Mouse (Mus musculus): ENCODE data around the gene Vip. TPM values are rescaled to one million over a fixed set of nuclear protein-coding genes. Genes with fewer than 3 reads are reported as not detected.

Vip gene
- polyA plus RNA-seq, 1 experiment = not detected

GRCm38 (mm10) chr10:5608874-5609273 lies 30.1 kb upstream of the Vip start:
- Histone ChIP-seq H3K4me3 (replicated peaks; ENCODE audit: control insufficient read depth, low read depth, low read length) (no peak overlapping the region), H3K27ac (ENCODE audit: control insufficient read depth, insufficient read depth, low read depth, low read length, poor library complexity) (no peak overlapping the region), H3K4me1 (ENCODE audit: control insufficient read depth, insufficient read depth, low read length) (no peaks in the 10 kb centered on the region)
- WGBS = 9% methylated on average over 3 of the region's 3 CpGs
- TF ChIP-seq CTCF (IDR thresholded peaks at IDR 0.05; ENCODE audit: control insufficient read depth, insufficient read depth, low read length) = no peak
- no peak for TF ChIP-seq POLR2A (IDR thresholded peaks at IDR 0.05; ENCODE audit: borderline replicate concordance, control insufficient read depth, low read depth, low read length)

- WGBS = 76% methylated on average over 13 of the region's 13 CpGs
- no peak overlapping the region for H3K27ac ChIP-seq (ENCODE audit: control insufficient read depth, insufficient read depth, low read depth, low read length, poor library complexity)
- H3K4me3 ChIP-seq (replicated peaks; ENCODE audit: control insufficient read depth, low read depth, low read length) = no peak overlapping the region
- H3K4me1 ChIP-seq (ENCODE audit: control insufficient read depth, insufficient read depth, low read length) = no peaks in the 10 kb centered on the region
- no peak for TF ChIP-seq POLR2A (IDR thresholded peaks at IDR 0.05; ENCODE audit: borderline replicate concordance, control insufficient read depth, low read depth, low read length)
- no peak for TF ChIP-seq CTCF (IDR thresholded peaks at IDR 0.05; ENCODE audit: control insufficient read depth, insufficient read depth, low read length)
Measured at GRCm38 (mm10) chr10:5615186-5616040, 23.6 kb upstream of the Vip start.

DNA sequence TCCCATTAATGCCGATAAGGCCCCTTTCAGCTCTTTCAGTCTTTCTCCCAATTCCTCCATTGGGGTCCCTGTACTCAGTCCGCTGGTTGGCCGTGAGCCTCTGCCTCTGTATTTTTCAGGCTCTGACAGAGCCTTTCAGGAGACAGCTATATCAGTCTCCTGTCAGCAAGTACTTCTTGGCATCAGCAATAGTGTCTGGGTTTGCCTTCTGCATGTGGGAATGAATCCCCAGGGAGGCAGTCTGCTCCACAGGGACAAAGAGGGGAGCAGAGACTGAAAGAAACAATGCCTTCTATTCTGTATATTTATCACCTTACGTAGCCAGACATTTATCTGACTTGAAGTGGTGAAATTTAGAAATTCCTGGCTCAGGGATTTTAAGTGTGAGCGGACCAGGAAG lies 12.8 kb upstream of the Vip start:
- 85% methylated on average over 5 of the region's 5 CpGs for WGBS
- H3K4me3 ChIP-seq (replicated peaks; ENCODE audit: control insufficient read depth, low read depth, low read length) = no peak overlapping the region
- no peaks in the 10 kb centered on the region for H3K4me1 ChIP-seq (ENCODE audit: control insufficient read depth, insufficient read depth, low read length)
- H3K27ac ChIP-seq (ENCODE audit: control insufficient read depth, insufficient read depth, low read depth, low read length, poor library complexity) = no peak overlapping the region
- TF ChIP-seq CTCF (IDR thresholded peaks at IDR 0.05; ENCODE audit: control insufficient read depth, insufficient read depth, low read length) (no peak), POLR2A (IDR thresholded peaks at IDR 0.05; ENCODE audit: borderline replicate concordance, control insufficient read depth, low read depth, low read length) (no peak)

DNA sequence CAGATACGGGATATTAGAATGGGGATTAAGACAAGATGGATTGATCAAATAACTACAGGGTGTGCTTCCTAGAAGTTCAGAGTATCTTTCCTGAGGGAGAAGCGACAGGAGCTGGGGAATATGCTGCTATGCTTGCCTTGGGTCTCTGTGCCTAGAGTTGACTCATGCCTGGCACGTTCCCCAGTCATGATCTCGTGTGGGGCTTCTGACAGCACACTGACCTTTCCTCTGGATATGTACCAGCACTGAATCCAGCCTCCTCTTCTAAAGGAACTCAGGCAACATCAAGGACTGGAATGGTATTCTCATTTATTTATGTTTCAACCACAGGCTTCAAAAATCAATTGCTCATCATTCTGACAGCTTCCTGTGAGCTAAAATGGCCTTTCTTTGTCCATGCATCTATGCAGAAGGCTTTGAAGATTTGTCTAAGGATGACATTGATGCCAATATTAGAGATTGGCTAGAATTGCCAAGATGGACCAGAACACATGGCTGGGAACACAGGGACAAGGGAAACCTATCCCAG lies 5.3 kb upstream of the Vip start:
- no peaks in the 10 kb centered on the region for H3K4me1 ChIP-seq (ENCODE audit: control insufficient read depth, insufficient read depth, low read length)
- TF ChIP-seq CTCF (IDR thresholded peaks at IDR 0.05; ENCODE audit: control insufficient read depth, insufficient read depth, low read length) (no peak), POLR2A (IDR thresholded peaks at IDR 0.05; ENCODE audit: borderline replicate concordance, control insufficient read depth, low read depth, low read length) (no peak)
- 69% methylated on average over 4 of the region's 4 CpGs for WGBS
- no peak overlapping the region for H3K4me3 ChIP-seq (replicated peaks; ENCODE audit: control insufficient read depth, low read depth, low read length)
- no peak overlapping the region for H3K27ac ChIP-seq (ENCODE audit: control insufficient read depth, insufficient read depth, low read depth, low read length, poor library complexity)

DNA sequence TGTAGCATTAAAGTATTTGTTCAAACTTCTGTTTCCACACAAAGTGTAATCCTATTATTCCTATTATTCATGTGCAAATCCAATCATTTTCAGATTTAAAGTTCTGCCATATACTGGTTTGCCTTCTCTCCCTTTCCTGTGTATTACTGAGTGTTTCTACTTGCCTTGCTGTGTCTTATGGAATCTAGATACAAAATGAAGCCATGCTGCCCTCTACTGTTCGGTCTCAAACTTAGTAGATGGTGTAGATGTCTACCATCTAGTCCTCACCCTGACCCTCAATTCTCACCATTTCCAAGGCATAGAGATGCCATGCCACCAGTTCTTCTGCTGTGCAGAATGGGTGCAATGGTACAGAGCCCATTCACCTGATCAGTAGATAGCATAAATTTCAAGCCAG lies 4.7 kb upstream of the Vip start:
- no peak overlapping the region for H3K4me3 ChIP-seq (replicated peaks; ENCODE audit: control insufficient read depth, low read depth, low read length)
- WGBS = 0% methylated on average over 1 of the region's 1 CpGs
- TF ChIP-seq CTCF (IDR thresholded peaks at IDR 0.05; ENCODE audit: control insufficient read depth, insufficient read depth, low read length) = no peak
- no peak for TF ChIP-seq POLR2A (IDR thresholded peaks at IDR 0.05; ENCODE audit: borderline replicate concordance, control insufficient read depth, low read depth, low read length)

GRCm38 (mm10) chr10:5637322-5637721 lies 1.7 kb upstream of the Vip start:
- Histone ChIP-seq H3K27ac (ENCODE audit: control insufficient read depth, insufficient read depth, low read depth, low read length, poor library complexity) (no peak overlapping the region), H3K4me1 (ENCODE audit: control insufficient read depth, insufficient read depth, low read length) (no peaks in the 10 kb centered on the region), H3K4me3 (replicated peaks; ENCODE audit: control insufficient read depth, low read depth, low read length) (no peak overlapping the region)
- TF ChIP-seq CTCF (IDR thresholded peaks at IDR 0.05; ENCODE audit: control insufficient read depth, insufficient read depth, low read length) (no peak), POLR2A (IDR thresholded peaks at IDR 0.05; ENCODE audit: borderline replicate concordance, control insufficient read depth, low read depth, low read length) (no peak)
- whole genome bisulfite sequencing = 65% methylated on average over 4 of the region's 4 CpGs

More for the DNA sequence above, 4.7 kb upstream of the Vip start:
- Histone ChIP-seq H3K27ac (ENCODE audit: control insufficient read depth, insufficient read depth, low read depth, low read length, poor library complexity) (no peak overlapping the region), H3K4me1 (ENCODE audit: control insufficient read depth, insufficient read depth, low read length) (no peaks in the 10 kb centered on the region)

- H3K27ac ChIP-seq (ENCODE audit: control insufficient read depth, insufficient read depth, low read depth, low read length, poor library complexity) = no peak overlapping the region
- TF ChIP-seq CTCF (IDR thresholded peaks at IDR 0.05; ENCODE audit: control insufficient read depth, insufficient read depth, low read length) = no peak
- no peak for TF ChIP-seq POLR2A (IDR thresholded peaks at IDR 0.05; ENCODE audit: borderline replicate concordance, control insufficient read depth, low read depth, low read length)
- H3K4me3 ChIP-seq (replicated peaks; ENCODE audit: control insufficient read depth, low read depth, low read length) = no peak overlapping the region
- no peaks in the 10 kb centered on the region for H3K4me1 ChIP-seq (ENCODE audit: control insufficient read depth, insufficient read depth, low read length)
- WGBS = 35% methylated on average over 2 of the region's 2 CpGs
Measured at GRCm38 (mm10) chr10:5681275-5681674, 42.3 kb downstream of the Vip start.

GRCm38 (mm10) chr10:5685608-5686007 lies 46.6 kb downstream of the Vip start:
- Histone ChIP-seq H3K4me1 (ENCODE audit: control insufficient read depth, insufficient read depth, low read length) (no peaks in the 10 kb centered on the region), H3K27ac (ENCODE audit: control insufficient read depth, insufficient read depth, low read depth, low read length, poor library complexity) (no peak overlapping the region), H3K4me3 (replicated peaks; ENCODE audit: control insufficient read depth, low read depth, low read length) (no peak overlapping the region)
- TF ChIP-seq CTCF (IDR thresholded peaks at IDR 0.05; ENCODE audit: control insufficient read depth, insufficient read depth, low read length) (no peak), POLR2A (IDR thresholded peaks at IDR 0.05; ENCODE audit: borderline replicate concordance, control insufficient read depth, low read depth, low read length) (no peak)
- WGBS = 67% methylated on average over 6 of the region's 6 CpGs

Measured in bone marrow, adult 2 months (tissue).